Mouse (Mus musculus) ovary, adult 18-20 months (tissue): ENCODE results near the gene Pla2g12a.

Experiments
- DNase-seq: peaks from one replicate; pipeline ENCODE4 v3.0.0; 2022; ENCODE audit warnings: low spot score, mixed read lengths

Pla2g12a gene

DNA sequence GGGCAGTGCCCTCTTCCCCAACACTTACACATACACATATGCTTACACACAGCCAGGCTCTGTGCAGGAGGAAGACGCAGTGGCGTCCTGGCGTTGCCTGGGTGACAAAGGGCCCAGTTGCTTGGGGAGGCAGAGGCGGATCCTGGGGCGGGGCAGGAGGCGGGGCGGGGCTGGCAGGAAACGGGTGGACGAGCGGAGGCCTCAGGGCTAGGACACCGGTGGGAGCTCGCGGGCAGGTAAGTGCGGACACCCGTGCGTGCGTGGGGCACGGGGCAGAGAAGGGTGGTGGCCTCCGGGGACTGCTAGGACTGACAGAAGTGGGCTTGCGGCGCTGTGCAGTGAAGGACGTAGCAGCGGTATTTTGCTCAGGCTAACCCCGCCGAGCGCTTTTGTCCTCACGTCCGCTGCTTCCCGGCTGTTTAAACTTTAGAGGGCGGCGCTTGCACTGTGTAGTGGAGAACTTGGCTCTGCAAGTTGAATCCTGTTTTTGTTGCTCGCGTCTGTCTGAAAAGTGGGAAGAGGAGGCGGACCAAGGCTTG is 22.9 kb downstream of the Pla2g12a start, which contains the start of gene Casp6:
Casp6 (plus strand) TSS at position 155 of the 539 bp plus-strand sequence.
- peak; percentile 79 for DNase-seq

DNA sequence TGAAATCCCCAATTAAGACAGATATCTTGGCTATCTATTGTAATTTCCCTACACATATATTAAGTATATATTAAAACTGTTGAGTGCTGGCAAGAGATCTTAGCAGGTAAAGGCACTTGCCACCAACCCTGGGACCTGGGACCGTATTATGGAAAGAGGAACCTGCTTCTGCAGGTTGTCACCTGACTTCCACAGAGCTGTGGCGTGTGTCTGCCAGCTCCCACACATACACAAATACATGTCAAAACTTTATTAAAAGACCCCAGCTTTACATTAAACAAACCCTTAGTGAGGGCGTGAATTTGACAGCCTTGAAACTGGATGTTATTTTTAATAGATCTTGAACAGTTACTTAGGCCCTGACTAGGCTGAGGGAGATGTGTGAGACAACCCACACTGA is 25.0 kb downstream of the Pla2g12a start:
- no peak for DNase-seq

DNA sequence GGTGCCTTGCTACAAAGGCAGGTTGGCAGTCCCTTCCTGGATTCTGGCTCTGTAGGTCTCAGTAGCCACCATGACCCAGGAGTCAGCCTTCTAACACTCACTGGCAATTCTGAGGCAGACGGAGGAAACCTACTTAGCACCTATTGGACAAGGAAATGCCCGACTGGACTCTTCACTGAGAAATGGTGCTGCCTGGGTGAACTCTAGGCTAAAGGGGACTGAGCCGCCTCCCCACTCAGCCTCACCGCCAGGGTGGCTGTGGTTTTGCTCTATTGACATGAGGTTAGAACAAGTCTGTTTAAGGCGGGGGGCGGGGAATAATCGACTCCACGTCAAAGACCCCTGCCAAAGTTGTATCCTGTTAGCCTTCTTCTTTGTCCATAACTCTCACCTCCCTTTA is 25.5 kb downstream of the Pla2g12a start:
- DNase-seq = no peak

DNA sequence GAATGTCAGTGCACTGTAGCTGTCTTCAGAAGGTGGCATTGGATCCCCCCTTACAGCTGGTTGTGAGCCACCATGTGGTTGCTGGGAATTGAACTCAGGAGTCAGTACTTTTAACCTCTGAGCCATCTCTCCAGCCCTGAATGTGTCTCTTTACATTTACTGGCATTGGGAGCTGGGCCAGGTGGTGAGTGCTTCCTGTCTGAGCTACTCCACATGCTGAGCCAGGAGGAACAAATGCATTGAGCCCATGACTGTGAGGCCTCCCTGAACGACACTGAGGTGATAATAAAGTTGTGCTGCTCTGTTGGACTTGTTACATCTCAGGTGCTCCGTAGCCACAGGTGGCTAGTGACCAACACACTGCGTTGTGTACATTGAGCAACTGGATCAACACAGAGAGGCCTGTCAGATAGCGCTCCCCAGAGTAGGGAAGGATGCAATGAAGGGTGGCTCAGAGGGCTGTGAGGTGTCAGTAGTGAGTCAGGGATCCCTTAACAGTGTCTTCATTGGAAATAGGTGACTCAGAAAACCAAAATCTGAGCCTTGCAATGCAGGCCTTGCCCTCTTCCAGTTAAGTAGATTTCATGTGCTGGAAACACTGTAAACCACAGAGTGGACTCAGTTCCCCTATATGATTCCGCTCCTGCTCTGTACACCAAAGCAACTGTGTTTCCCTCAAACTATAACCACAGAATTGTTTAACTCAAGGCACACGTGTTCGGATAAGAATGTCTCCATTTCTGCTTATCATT is 26.2 kb downstream of the Pla2g12a start:
- DNase-seq = no peak

DNA sequence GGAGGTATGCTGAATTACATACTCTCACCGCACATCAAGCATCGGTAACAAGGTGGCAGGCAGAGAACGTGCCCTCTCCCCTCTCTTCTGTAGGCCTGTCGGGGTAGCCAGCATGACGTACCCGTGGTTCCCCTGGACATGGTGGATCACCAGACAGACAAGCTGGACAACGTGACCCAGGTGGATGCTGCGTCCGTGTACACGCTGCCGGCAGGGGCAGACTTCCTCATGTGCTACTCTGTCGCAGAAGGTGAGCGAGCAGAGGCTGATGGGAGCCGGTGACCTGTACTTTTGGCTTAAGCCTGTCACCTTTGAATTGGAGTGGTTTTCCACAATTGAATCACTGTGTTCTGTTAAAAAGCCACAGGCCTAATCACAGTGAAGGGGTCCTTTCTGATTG is 33.6 kb downstream of the Pla2g12a start:
- no peak for DNase-seq

DNA sequence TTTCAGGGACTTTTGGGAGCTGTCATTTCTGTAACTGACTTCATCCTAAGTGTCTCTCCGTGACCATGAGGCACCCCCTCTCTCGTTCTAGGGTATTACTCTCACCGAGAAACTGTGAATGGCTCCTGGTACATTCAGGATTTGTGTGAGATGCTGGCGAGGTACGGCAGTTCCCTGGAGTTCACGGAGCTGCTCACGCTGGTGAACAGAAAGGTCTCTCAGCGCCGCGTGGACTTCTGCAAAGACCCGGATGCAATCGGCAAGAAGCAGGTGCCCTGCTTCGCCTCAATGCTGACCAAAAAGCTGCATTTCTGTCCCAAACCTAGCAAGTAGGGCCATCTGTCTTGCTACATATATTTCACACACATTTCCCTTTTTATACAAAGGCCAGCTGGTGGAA is 34.8 kb downstream of the Pla2g12a start:
- no peak for DNase-seq

DNA sequence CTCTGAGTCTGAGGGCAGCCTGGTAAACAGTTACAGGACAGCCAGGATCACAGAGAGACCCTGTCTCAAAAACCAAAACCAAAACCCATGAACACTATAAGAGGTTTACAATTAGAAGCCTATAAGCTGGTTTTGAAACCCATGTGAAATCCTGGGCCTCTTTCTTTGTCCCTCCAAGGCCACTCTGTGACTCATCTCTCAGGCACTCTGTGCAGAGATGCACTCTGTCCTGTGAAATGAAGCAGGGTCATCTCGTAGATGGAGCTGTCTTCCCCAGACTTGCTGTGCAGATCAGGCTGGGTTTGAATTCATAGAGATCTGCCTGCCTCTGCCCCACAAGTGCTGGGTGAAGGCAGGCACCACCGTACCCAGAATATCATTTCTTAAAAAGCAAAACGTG is 39.0 kb downstream of the Pla2g12a start:
- no peak for DNase-seq

DNA sequence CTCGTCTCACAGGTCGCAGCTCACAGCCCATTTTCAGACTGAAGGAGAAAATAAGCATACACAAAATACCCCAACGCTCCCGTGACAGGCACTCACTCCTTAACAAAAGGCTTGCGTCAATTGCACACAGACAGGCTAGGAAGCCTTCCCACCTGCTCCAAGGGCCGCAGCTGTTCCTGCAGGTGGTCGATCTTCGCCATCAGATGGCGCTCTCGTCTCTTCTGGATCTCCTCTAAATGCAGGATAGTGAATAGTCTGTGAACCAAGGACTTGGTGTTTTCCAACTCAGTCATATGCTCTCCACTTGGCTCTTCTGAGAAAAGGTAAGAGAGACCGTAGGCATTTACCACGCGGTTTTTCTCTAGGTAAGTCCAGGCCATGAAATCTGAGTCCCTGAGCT is 40.0 kb downstream of the Pla2g12a start:
- peak; percentile 29 for DNase-seq

DNA sequence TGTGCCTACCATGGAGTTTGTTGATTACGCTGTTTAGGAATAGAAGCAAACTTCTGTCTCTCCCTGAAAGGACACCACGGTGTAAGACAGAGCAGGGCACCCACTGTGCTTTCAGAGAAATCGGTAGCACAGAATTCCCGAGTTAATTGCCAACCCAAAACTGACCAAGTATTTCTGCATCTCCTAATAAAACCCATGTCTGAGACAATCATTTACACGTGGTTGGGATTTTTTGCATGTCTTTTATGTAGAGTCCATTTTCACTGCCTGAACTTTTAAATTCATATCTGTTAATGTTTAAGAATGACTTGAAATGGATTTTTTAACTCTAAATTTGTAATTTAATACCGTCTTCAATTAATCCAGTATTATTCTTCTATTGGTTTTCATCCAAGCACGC is 45.2 kb downstream of the Pla2g12a start:
- DNase-seq = no peak

DNA sequence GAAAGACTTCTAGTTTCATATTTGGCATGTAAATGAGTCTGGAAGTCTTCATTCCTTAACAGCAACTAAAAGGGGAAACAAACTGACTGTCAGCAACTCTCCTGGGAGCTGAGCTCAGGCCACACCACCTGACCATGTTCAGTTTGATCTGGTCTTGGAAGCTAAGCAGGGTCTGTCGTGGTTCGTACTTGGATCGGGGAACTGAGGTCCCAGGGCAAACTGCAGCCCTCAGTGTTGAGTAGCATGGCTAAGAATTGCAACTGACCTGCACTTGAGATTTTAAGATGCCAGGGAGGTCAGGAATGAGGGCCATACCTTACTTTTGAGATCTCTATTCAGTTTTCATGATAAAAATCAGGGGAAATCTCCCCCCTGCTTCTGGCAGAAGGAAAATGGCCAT is 47.5 kb downstream of the Pla2g12a start:
- DNase-seq = no peak

DNA sequence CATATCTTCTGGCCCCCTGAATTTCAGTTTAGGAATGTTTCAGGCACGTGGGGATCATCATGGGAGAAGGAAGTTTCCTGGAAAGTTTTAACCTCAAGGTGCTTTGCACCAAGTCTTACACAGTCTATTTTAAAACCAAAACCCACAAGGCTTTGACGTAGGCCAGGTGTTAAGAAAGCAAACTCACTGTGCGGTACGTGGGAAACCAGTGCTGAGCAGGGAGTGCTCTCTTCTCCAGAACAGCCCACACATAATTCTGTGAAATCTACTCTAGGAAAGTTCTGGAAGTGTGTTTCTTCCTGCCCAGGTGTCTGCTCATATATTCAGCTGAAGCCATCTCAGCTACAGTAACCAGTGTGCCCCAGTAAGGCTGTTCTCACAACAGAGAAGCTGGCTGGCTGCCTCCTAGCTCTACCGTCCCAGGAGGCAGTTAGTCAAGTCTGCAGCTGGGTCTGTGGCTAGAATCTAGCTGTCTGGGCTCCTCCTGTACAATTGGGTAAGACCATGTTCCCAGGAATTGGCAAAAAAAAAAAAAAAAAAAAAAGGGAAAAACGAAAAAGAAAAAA is 51.9 kb downstream of the Pla2g12a start:
- DNase-seq = no peak

DNA sequence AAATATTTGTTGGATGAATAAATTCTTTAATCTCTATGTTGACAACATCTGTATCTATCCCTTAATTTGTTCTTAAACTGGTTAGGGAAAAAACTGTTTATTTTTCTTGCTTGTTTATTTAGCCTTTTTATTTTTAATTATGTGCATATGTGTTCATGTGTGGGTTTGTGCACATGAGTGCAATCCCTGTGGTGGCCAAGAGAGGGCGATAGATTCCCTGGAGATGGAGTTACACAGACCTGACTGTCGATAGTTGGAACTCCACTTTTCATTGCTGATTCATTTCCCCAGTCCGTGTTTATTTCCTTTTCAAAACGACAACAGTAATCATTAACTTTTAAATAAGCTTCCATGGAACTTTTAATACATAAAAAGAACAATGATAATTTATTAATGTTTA is 54.0 kb downstream of the Pla2g12a start:
- DNase-seq = no peak

DNA sequence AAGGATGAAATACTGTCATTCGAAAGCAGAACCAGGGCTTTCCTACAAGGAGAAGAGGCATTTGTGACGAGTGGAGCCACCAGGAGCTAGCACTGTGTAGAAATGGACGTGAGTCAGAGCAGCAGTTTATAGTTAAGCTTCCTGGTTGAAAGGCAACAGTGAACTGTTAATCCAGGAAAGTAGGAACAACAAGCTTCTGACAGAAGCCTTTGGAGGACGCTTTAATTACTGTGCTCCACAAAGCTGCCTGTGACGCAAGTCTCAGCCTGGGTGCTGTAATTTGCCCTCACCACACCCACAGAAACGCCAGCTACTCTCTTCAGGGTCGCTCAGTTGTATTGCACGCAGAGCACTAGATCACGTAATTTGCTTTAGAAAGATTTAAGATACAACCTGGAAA is 58.2 kb downstream of the Pla2g12a start:
- no peak for DNase-seq

DNA sequence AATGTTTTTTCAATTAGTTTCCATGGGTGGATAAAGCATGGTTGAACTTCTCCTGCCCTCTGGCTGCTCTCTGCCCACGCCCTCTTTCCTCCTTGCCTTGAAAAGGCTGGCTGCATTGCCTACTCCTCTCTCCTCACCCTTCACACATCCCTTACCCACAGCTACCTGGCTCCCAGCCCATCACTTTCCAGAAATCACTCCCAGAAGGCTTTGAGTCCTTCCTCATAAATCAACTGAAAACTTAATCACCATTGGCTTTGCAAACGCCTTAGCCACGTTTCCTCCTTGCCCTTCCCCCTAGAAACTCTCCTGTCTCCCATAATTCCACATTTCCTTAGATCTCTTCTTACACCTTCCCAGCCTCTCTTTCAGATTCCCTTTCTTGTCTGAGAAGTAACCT is 59.4 kb downstream of the Pla2g12a start:
- peak; percentile 29 for DNase-seq

DNA sequence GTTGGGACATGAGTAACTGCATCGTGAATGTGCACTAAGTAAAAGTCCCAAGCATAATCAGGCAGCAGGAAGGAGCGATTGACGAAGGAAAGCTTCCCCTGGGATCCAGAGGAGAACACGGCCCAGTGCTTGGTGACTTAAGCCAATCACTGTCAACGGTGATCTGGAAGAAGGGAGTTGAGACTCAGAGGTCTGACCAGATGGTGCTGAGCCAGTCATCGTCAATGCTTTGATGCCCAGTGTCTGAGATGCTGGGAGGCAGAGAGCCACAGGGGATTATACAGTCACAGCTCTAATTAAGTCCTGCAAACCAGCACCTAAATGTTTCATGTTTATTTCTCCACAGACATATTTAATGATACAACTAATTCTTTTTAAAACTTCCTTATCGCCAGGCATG is 60.7 kb downstream of the Pla2g12a start:
- DNase-seq = no peak

DNA sequence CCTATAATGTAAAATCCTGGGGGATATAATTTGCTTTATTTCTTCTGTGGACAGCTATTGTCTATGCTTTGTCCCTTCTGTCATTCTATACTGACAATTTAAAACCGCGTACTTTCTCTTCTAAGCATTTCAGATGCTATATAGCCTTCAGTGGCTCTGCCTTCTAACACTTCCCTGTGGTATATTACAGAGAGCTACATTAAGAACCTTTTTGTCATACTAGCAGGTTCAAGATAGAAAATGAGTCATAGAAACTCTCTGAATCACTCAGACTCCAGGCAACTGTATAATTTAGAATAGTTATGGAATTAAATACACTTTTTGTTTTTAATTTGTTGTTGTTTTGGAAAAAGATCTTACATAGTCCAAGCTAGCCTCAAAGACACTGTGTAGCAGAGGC is 62.4 kb downstream of the Pla2g12a start:
- no peak for DNase-seq

DNA sequence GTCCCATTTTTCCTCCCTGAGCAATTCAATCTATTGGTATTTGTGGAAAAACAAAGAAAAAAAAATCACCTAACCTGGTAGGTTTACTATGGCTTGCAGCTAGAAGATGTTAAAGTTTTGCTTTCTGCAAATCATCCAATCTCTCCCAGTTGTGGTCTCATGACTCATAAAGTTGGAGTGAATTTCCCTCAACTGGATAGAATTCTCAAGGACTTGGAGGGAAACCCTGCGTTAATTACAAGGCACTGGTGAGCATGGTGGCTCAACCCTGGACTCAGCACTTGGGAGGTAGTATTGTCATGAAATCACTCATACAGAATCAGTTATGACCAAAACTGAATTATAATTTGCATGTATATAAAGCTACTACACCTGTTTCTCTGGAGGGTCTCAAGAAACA is 62.9 kb downstream of the Pla2g12a start:
- DNase-seq = no peak

DNA sequence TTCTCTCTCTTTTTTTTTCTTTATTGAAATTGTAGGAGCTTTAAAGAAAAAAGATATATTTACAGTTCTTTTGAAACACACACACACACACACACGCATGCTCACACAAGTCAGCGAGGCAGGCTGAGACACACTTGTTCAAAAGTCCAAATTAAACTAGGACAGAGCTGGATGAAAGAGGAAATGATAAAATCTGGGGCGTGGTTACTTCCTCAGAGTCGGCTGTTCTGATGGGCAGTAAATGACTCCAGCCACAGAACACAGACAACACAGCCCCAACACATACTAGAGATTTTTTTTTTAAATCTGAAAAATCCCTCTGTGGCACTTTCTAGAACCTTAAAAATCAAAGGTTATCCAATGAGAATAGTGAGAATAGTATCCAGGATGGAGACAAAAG is 65.4 kb downstream of the Pla2g12a start:
- no peak for DNase-seq
